Mouse (Mus musculus): ENCODE results near the gene Chrna9.

DNA sequence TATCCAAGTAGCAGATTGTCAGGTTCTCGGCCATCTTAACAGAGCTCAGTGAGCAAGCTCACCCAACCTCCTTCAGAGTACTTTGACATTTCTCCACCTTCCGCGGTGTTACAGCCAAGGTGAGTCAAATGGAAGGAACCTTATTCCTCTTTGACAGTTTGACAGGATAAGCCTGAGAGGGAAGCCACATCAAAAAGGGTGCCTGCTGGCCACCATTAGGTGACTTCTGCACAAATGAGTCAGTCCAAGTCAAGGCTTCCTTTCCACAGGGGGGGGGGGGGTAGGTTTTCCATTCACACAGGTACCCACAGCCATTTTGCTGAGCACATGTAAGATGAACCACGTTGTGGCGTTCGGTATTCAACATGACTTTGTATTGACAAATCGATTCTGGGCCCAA is 20.4 kb upstream of the Chrna9 start:
- TF ChIP-seq CTCF (IDR thresholded peaks at IDR 0.05; ENCODE audit: borderline replicate concordance, insufficient read depth, low read length) (no peak), POLR2A (IDR thresholded peaks at IDR 0.05; ENCODE audit: low read depth, low read length) (no peak)

All from embryonic fibroblast, embryonic 13.5 days (primary cell).